Mouse (Mus musculus) right cerebral cortex, postnatal 10 days (tissue): ENCODE results near the gene Spsb3.

Experiments
- DNase-seq, 2 experiments: peaks; one replicate each; pipeline ENCODE4 v3.0.0; 2021; ENCODE audit warnings: low spot score in 2 of 2

Spsb3 gene

GRCm38 (mm10) chr17:24874405-24874745, 12.1 kb upstream of the Spsb3 start:
- no peak for DNase-seq

- DNase-seq, result no peak
Measured at GRCm38 (mm10) chr17:24874989-24875388, 11.5 kb upstream of the Spsb3 start.

- no peak for DNase-seq
Measured at GRCm38 (mm10) chr17:24877336-24878116, 8.9 kb upstream of the Spsb3 start.

GRCm38 (mm10) chr17:24878117-24878397, 8.4 kb upstream of the Spsb3 start:
- no peak for DNase-seq

DNA sequence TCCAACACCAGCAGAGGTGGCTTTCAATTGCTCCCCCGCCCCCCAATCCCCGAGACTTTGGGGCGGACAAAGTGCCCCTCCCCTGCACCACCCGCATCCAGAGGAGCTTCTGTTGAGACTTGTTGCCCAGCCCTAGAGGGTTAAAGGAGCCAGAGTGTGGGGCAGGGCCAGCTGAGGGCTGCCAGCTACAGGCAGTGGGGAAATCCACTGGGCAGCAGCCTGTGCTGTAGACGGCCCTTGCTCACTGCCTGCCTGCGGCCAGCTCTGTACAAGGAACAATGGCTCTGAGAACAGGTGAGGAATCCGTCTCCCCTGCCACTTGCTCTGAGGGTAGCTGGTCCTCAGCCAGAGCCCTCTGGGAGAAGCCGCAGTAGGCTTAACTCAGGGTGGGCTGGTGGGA, 7.9 kb upstream of the Spsb3 start:
- DNase-seq, result no peak

DNA sequence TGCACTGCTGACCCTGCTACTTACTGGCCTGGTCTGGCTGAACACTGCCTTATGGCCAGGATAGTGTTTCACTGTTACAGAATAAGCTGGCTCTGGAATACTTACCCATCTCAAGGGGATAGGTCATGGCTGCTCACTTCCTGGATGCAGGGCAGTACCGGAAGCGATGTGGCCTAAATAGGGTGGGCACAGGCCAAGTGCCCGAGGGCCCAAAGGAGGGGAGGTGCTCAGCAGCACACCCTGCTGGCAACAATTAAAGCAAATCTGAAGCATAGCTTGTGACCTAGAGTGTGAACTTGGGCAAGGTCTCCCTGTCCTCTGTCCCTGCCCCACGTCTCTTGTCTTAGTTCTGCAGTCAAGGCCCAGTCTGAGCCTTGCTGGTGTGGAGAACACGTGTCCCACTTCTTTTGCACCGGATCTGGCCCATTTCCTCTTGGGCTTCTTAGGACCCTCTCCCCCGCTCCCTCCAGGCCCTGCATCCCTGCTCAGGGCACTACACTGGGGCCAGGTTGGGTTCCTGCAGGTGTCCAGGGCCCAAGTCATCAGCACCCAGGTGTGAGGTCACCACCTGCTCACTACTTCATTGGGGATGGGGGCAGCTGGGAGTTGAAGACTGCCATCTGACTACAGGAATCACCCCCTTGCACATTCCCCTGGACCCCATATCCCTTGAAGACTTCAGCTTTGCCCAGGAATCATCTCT, 4.6 kb upstream of the Spsb3 start:
- no peak for DNase-seq

GRCm38 (mm10) chr17:24884391-24884790, 2.1 kb upstream of the Spsb3 start:
- no peak for DNase-seq

DNA sequence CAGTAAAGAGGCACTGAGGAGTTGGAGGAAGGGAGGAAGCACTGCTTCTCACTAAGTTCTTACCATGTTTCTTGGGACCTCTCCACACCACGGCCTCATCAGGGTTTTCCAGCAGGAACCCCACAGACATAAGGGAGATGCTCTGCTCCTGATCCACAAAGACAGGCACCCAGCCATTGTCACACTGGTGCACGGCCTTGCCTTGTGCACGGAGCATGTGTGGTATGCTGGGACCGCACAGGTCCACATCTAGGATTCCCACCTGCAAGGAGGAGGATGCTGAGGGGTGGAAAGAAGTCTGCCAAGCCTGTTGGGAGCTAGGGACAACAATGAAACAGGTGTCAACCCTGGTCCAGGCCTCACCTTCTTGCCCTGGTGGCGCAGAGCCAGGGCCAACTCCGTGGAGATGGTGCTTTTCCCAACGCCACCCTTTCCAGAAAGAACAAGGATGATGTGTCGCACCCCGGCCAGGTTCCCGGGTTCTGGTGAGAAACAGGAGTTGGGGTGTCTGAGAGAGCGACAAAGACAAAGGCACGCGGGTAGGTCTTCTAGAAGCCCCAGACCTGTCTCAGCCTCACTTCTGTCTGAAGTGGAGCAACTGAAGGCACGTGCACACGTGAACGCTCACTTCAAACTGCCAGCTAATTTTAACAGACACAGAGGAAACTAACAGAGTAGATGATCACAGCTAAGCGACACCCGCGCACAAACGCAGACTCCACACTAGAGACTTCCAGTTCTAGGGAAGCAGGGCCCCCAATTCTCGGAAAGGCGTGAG, 898 bp upstream of the Spsb3 start:
- peak in 1 of 2 experiments; percentile 63 for DNase-seq

DNA sequence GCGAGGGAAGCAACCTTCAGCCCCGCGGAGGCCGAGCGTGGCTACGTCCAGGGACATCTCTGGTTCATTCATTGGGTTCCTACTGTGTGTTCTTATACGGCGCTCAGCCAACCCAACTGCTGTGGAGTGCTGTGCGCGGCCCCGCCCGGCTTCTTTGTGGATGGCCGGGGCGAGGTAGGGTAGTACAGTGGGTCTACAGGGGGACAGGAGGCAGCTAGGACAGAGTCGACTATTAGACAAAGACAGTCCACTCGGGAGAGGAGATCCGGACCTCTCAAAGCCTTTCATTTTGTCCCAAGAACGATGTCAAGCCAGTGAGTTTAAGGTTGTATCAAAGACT, 459 bp downstream of the Spsb3 start:
- DNase-seq, result no peak

GRCm38 (mm10) chr17:24887291-24888080, 1.0 kb downstream of the Spsb3 start:
- peak in 1 of 2 experiments; percentile 42 for DNase-seq

DNA sequence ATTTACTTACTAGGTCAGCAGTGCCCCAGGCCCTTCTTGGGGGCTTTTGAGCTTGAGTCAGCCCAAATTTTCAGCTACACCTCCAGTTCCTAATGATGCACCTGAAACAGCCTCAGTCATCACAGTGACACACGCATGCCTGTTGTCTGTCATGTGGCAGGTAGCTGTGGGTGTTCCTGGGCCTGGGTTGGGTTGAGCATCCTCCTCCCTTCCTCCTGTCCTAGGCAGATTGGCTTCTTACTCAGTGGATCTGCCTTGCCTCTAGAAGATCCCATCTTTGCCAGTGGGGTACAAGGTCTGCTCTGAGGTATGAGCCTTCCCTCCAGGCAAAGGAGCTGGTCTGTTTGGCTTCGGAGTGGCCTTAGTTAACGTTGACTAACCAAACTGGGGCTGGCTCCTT, 2.4 kb downstream of the Spsb3 start:
- peak in 1 of 2 experiments; percentile 17 for DNase-seq

DNA sequence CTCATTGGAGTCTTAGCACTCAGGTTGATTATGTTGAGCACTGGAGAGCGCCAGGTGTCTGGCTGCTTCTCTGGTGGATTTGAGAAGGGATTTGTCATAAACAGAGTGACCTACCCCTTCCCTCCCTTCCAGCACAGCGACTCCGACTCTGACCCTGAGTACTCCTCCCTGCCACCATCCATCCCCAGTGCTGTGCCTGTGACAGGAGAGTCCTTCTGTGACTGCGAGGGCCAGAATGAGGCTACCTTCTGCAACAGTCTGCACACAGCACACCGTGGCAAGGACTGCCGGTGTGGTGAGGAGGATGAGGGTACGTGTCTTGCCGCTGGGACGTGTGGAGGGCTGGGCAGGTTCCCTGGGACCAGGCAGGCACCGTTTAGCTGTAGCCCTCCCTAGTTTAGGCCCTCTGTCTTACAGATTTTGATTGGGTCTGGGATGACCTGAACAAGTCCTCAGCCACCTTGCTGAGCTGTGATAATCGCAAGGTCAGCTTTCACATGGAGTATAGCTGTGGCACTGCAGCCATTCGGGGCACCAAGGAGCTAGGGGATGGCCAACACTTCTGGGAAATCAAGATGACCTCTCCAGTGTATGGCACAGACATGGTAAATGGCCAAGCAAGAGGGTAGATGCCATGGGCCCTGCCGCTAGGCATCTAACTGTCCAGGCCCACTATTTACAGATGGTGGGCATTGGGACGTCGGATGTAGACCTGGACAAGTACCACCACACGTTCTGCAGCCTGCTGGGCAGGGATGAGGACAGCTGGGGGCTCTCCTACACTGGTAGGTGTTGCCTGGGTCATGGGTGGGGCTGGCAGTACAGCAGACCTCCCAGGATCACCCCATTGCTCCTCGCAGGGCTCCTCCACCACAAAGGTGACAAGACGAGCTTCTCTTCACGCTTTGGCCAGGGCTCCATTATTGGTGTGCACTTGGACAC, 4.0 kb downstream of the Spsb3 start:
- DNase-seq, result peak in 1 of 2 experiments; percentile 48

DNA sequence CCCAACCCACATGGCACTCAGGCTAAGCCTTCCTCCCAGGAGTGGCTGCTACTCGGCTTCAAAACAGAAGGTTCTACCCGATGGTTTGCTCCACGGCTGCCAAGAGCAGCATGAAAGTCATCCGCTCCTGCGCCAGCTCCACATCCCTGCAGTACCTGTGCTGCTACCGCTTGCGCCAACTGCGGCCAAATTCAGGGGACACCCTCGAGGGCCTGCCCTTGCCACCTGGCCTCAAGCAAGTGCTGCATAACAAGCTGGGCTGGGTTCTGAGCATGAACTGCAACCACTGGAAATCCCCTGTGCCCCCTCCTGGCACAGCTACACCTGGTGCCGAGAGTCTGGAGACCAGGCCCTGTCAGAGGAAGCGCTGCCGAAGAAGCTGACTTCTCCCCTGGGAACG, 4.9 kb downstream of the Spsb3 start:
- peak; percentile 19 to 53 for DNase-seq

- DNase-seq, result no peak
Measured at GRCm38 (mm10) chr17:24892785-24893184, 6.3 kb downstream of the Spsb3 start.

DNA sequence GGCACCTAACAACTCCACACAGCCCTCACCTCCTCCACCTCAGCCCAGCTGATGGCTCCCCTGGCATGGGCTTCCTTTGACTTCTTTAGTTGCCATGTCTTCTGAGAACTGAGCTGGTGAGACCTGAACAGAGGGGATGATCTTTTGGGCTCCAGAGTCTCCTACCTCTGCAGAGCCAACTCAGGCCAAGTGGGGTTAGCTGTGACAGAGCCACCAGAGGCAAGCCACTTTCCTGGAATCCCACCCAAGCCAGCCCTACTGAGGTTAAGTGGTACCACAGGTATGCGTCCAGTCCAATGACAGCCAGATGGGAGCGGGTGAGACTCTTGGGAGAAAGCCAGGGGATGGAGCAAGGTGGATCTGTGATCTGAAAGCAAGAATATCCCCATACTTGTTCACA, 6.8 kb downstream of the Spsb3 start:
- DNase-seq, result peak in 1 of 2 experiments; percentile 40

GRCm38 (mm10) chr17:24894061-24894994, 7.9 kb downstream of the Spsb3 start:
- no peak for DNase-seq

GRCm38 (mm10) chr17:24894995-24895547, 8.6 kb downstream of the Spsb3 start, which contains the start of the genes Eme2 and Mrps34:
Gene Eme2 (minus strand): TSS chr17:24895087.
Gene Mrps34 (plus strand): TSS chr17:24895116.
- DNase-seq, result peak; percentile 91 to 92

- DNase-seq, result peak in 1 of 2 experiments; percentile 42
Measured at GRCm38 (mm10) chr17:24895571-24896240, 9.3 kb downstream of the Spsb3 start.
